Mouse (Mus musculus) olfactory bulb, adult 2 months (tissue): ENCODE measurements around the gene Wdsub1.

Experiments
- CTCF ChIP-seq: fragments of 200-500 bp; IDR thresholded peaks from 2 replicates; pipeline ENCODE4 v1.5.1; 2012; ENCODE audit warnings: low read depth, mild to moderate bottlenecking, low read length, moderate library complexity; ENCODE audit not compliant: insufficient read depth
- POLR2A ChIP-seq: fragments of 200-500 bp; IDR thresholded peaks from 2 replicates; pipeline ENCODE4 v1.6.1; 2012; ENCODE audit warnings: mild to moderate bottlenecking, low read depth, low read length, moderate library complexity; ENCODE audit not compliant: insufficient read depth

- no peak for TF ChIP-seq CTCF
- TF ChIP-seq POLR2A, result no peak
Observed at GRCm38 (mm10) chr2:59877335-59877734, 5.1 kb downstream of the Wdsub1 start.
